Mouse (Mus musculus) stomach, embryonic 14.5 days (tissue): ENCODE measurements around the gene Ccs. TPM values are rescaled to one million over a fixed set of nuclear protein-coding genes. Genes with fewer than 3 reads are reported as not detected.

Source experiments
- ATAC-seq: fragments of 200-750 bp; cut with Nextera tagmentation; 2 replicates; pipeline ENCODE4 v1.8.0; 2017; ENCODE audit warnings: low read depth, moderate TSS enrichment; ENCODE audit not compliant: insufficient number of reproducible peaks, insufficient read depth, low FRiP score
- H3K27ac ChIP-seq: fragments of 300-500 bp; sonication (generic); 2 replicates; pipeline ENCODE4 v1.5.1; 2014; ENCODE audit warnings: mild to moderate bottlenecking, low read length, moderate library complexity, mixed read lengths
- H3K27me3 ChIP-seq: fragments of 300-500 bp; sonication (generic); 2 replicates; pipeline ENCODE4 v1.6.1; 2014; ENCODE audit warnings: low read length, control low read depth, mixed read lengths; ENCODE audit not compliant: control insufficient read depth, insufficient read depth
- H3K36me3 ChIP-seq: fragments of 300-500 bp; sonication (generic); 2 replicates; pipeline ENCODE4 v1.6.1; 2014; ENCODE audit warnings: mild to moderate bottlenecking, control low read depth, low read length, moderate library complexity, mixed read lengths; ENCODE audit not compliant: control insufficient read depth, insufficient read depth
- H3K4me1 ChIP-seq: fragments of 300-500 bp; sonication (generic); 2 replicates; pipeline ENCODE4 v1.6.1; 2014; ENCODE audit warnings: low read length, control low read depth, mixed read lengths; ENCODE audit not compliant: control insufficient read depth, insufficient read depth
- H3K4me2 ChIP-seq: fragments of 300-500 bp; sonication (generic); replicated peaks from 2 replicates; pipeline ENCODE4 v1.6.1; 2014; ENCODE audit warnings: low read depth, low read length, control low read depth
- H3K4me3 ChIP-seq: fragments of 300-500 bp; sonication (generic); 2 replicates; pipeline ENCODE4 v1.5.1; 2014; ENCODE audit warnings: low read depth, low read length, control low read depth
- H3K9ac ChIP-seq: fragments of 300-500 bp; sonication (generic); replicated peaks from 2 replicates; pipeline ENCODE4 v1.6.1; 2014; ENCODE audit warnings: low read depth, mild to moderate bottlenecking, control low read depth, low read length, moderate library complexity, mixed read lengths
- H3K9me3 ChIP-seq: fragments of 300-500 bp; sonication (generic); 2 replicates; pipeline ENCODE4 v1.6.1; 2016; ENCODE audit warnings: low read depth, low read length, control low read depth; ENCODE audit not compliant: control insufficient read depth
- WGBS: fragments of 180-500 bp; shearing (Covaris S2); extraction: QIAGEN DNeasy Blood & Tissue Kit; methylation state at CpG from one replicate; pipeline ENCODE4 v1.1.7; 2014; 5-methylcytosine and 5-hydroxymethylcytosine counted together
- polyA plus RNA-seq: library from polyadenylated mRNA; unstranded; fragments of >200 nt; fragmentation: Nextera tagmentation; extraction: Ambion mirVana; gene quantifications from 2 replicates; pipeline ENCODE4 v1.2.1, GENCODE M21; 2014

The Ccs gene
- polyA plus RNA-seq, 1 experiment from 2014 or later = 55.4 TPM

- Histone ChIP-seq H3K27ac (no peak overlapping the region), H3K9me3 (no peaks in the 10 kb centered on the region), H3K27me3 (no peaks in the 10 kb centered on the region), H3K9ac (no peak overlapping the region), H3K36me3 (peaks cover 81% of the 10 kb centered on the region), H3K4me1 (0 out of 2 replicates have a peak, but pooled peaks cover 8% of the 10 kb centered on the region), H3K4me3 (no peak overlapping the region), H3K4me2 (no peak overlapping the region)
- 93% methylated on average over 2 of the region's 2 CpGs for WGBS
- no peak for ATAC-seq
Observed at GRCm38 (mm10) chr19:4786313-4786712, 52.8 kb downstream of the Ccs start.

- Histone ChIP-seq H3K27ac (no peak overlapping the region), H3K4me3 (no peak overlapping the region), H3K36me3 (peaks cover 71% of the 10 kb centered on the region), H3K9me3 (no peaks in the 10 kb centered on the region), H3K27me3 (no peaks in the 10 kb centered on the region), H3K9ac (no peak overlapping the region), H3K4me1 (0 out of 2 replicates have a peak, but pooled peaks cover 3% of the 10 kb centered on the region), H3K4me2 (no peak overlapping the region)
- 87% methylated on average over 7 of the region's 7 CpGs for WGBS
- ATAC-seq = no peak
Observed at GRCm38 (mm10) chr19:4785206-4785605, 53.9 kb downstream of the Ccs start.

GRCm38 (mm10) chr19:4782891-4783290 lies 56.2 kb downstream of the Ccs start:
- H3K4me3 ChIP-seq = no peak overlapping the region
- H3K4me2 ChIP-seq = no peak overlapping the region
- ATAC-seq = no peak
- no peaks in the 10 kb centered on the region for H3K4me1 ChIP-seq
- H3K27ac ChIP-seq = no peak overlapping the region
- H3K9ac ChIP-seq = no peak overlapping the region
- no peaks in the 10 kb centered on the region for H3K27me3 ChIP-seq
- H3K9me3 ChIP-seq = no peaks in the 10 kb centered on the region
- H3K36me3 ChIP-seq = peaks cover 75% of the 10 kb centered on the region
- WGBS = 93% methylated on average over 2 of the region's 2 CpGs

Other genes with a start within 250 kb of the Ccs start
- gene Lrfn4, start 223.7 kb downstream of the Ccs start, polyA plus RNA-seq = 8.3 and 11.3 TPM in 2 replicates
- gene Rce1, start 213.7 kb downstream of the Ccs start, polyA plus RNA-seq = 62.2 and 69.6 TPM in 2 replicates
- gene Gm960, start 140.7 kb downstream of the Ccs start, polyA plus RNA-seq = 3.0 and 6.4 TPM in 2 replicates
- 3.7 and 3.9 TPM in 2 replicates for gene Sptbn2, start 128.2 kb downstream of the Ccs start, polyA plus RNA-seq
- 72.2 and 79.1 TPM in 2 replicates for gene Rbm4b, start 82.8 kb downstream of the Ccs start, polyA plus RNA-seq
- 58.0 and 60.7 TPM in 2 replicates for gene Rbm4, start 45.4 kb downstream of the Ccs start, polyA plus RNA-seq
- gene Gm21992, start 27.7 kb downstream of the Ccs start, polyA plus RNA-seq = 32.0 and 35.8 TPM in 2 replicates
- gene Rbm14, start 27.7 kb downstream of the Ccs start, polyA plus RNA-seq = 75.9 and 77.7 TPM in 2 replicates
- 0.07 TPM in 1 of 2 replicates, not detected in the other for gene Ccdc87, start within 50 bp of the Ccs start, polyA plus RNA-seq
- gene Ctsf, start 15.8 kb upstream of the Ccs start, polyA plus RNA-seq = 22.7 and 30.0 TPM in 2 replicates
- 1.8 and 2.1 TPM in 2 replicates for gene Actn3, start 38.6 kb upstream of the Ccs start, polyA plus RNA-seq
- gene Zdhhc24, start 39.3 kb upstream of the Ccs start, polyA plus RNA-seq = 9.9 and 10.2 TPM in 2 replicates
- gene Bbs1, start 67.3 kb upstream of the Ccs start, polyA plus RNA-seq = 4.0 and 6.4 TPM in 2 replicates
- gene Dpp3, start 89.0 kb upstream of the Ccs start, polyA plus RNA-seq = 90.1 and 93.8 TPM in 2 replicates
- 1.5 and 1.6 TPM in 2 replicates for gene Peli3, start 103.8 kb upstream of the Ccs start, polyA plus RNA-seq
- 107 and 115 TPM in 2 replicates for gene Mrpl11, start 122.8 kb upstream of the Ccs start, polyA plus RNA-seq
- 0.26 and 0.50 TPM in 2 replicates for gene Npas4, start 151.0 kb upstream of the Ccs start, polyA plus RNA-seq
- 3.5 and 4.7 TPM in 2 replicates for gene Slc29a2, start 184.5 kb upstream of the Ccs start, polyA plus RNA-seq
- 40.5 and 45.4 TPM in 2 replicates for gene B4gat1, start 199.5 kb upstream of the Ccs start, polyA plus RNA-seq
- gene AC124502.3, start 199.6 kb upstream of the Ccs start, polyA plus RNA-seq = 0.55 and 1.8 TPM in 2 replicates
- 43.4 and 45.3 TPM in 2 replicates for gene Brms1, start 202.0 kb upstream of the Ccs start, polyA plus RNA-seq
- gene Rin1, start 211.1 kb upstream of the Ccs start, polyA plus RNA-seq = 2.4 and 3.3 TPM in 2 replicates
- 88.3 and 90.1 TPM in 2 replicates for gene Cd248, start 228.7 kb upstream of the Ccs start, polyA plus RNA-seq
- gene Tmem151a, start 246.2 kb upstream of the Ccs start, polyA plus RNA-seq = 6.4 and 7.7 TPM in 2 replicates
- 112 and 117 TPM in 2 replicates for gene Yif1a, start 249.2 kb upstream of the Ccs start, polyA plus RNA-seq